Mouse (Mus musculus) MEL (cell line): ENCODE data around the gene Acta2. TPM values are rescaled to one million over a fixed set of nuclear protein-coding genes. Genes with fewer than 3 reads are reported as not detected.

Experiments
- DNase-seq: peaks from one replicate; pipeline ENCODE4 v3.0.0; 2011; ENCODE audit warnings: low read depth, low spot score
- H3K27ac ChIP-seq: 2 replicates; pipeline ENCODE4 v1.5.1; 2012; ENCODE audit warnings: low read depth, mild to moderate bottlenecking, control low read depth, low read length, moderate library complexity; ENCODE audit not compliant: control insufficient read depth
- H3K27me3 ChIP-seq, 2 experiments: fragments of 150-350 bp in 1 of 2; sonication (generic) in 1 of 2; 2 replicates each; pipeline ENCODE4 v1.6.1; 2012; ENCODE audit warnings: low read length in 2 of 2, mild to moderate bottlenecking in 2 of 2, improper control_type of control experiment in 1 of 2, moderate library complexity in 1 of 2; ENCODE audit not compliant: insufficient read depth in 2 of 2, control insufficient read depth in 1 of 2
- H3K36me3 ChIP-seq, 2 experiments: 2 replicates each; pipeline ENCODE4 v1.6.1; 2012 to 2014; ENCODE audit warnings: low read length in 2 of 2, improper control_type of control experiment in 1 of 2, inconsistent platforms in 1 of 2, mild to moderate bottlenecking in 1 of 2; ENCODE audit not compliant: insufficient read depth in 2 of 2, control insufficient read depth in 1 of 2
- H3K4me1 ChIP-seq, 2 experiments: fragments of 150-350 bp in 1 of 2; sonication (generic) in 1 of 2; 2 replicates each; pipeline ENCODE4 v1.6.1; 2012; ENCODE audit warnings: low read length in 2 of 2, improper control_type of control experiment in 1 of 2, mild to moderate bottlenecking in 1 of 2; ENCODE audit not compliant: insufficient read depth in 2 of 2, control insufficient read depth in 1 of 2
- H3K4me3 ChIP-seq, 2 experiments: fragments of 150-350 bp in 1 of 2; sonication (generic) in 1 of 2; 2 replicates each; pipeline ENCODE4 v1.5.1; 2012; ENCODE audit warnings: low read depth in 2 of 2, low read length in 2 of 2, mild to moderate bottlenecking in 2 of 2, moderate library complexity in 2 of 2, control low read depth in 1 of 2, improper control_type of control experiment in 1 of 2; ENCODE audit not compliant: control insufficient read depth in 1 of 2, insufficient read depth in 1 of 2
- H3K79me2 ChIP-seq: 2 replicates; pipeline ENCODE4 v1.6.1; 2012; ENCODE audit warnings: mild to moderate bottlenecking, low read length, moderate library complexity; ENCODE audit not compliant: control insufficient read depth, poor library complexity, insufficient read depth
- H3K9ac ChIP-seq: 2 replicates; pipeline ENCODE4 v1.6.1; 2012; ENCODE audit warnings: low read depth, mild to moderate bottlenecking, control low read depth, low read length, moderate library complexity; ENCODE audit not compliant: control insufficient read depth, poor library complexity, severe bottlenecking
- H3K9me3 ChIP-seq: fragments of 150-350 bp; sonication (generic); replicated peaks from 2 replicates; pipeline ENCODE4 v1.6.1; 2012; ENCODE audit warnings: mild to moderate bottlenecking, low read length, improper control_type of control experiment, moderate library complexity; ENCODE audit not compliant: insufficient read depth
- BHLHE40 ChIP-seq: IDR thresholded peaks from 2 replicates; pipeline ENCODE4 v1.6.1; 2012; ENCODE audit warnings: low read depth, mild to moderate bottlenecking, inconsistent platforms, low read length, improper control_type of control experiment, borderline replicate concordance
- CHD1 ChIP-seq: IDR thresholded peaks from 2 replicates; pipeline ENCODE4 v1.6.1; 2012; ENCODE audit warnings: low read depth, mild to moderate bottlenecking, inconsistent platforms, low read length, improper control_type of control experiment
- CHD2 ChIP-seq: IDR thresholded peaks from 2 replicates; pipeline ENCODE4 v1.6.1; 2011; ENCODE audit warnings: low read length, improper control_type of control experiment
- CTCF ChIP-seq, 3 experiments: IDR thresholded peaks in 2 of 3; conservative IDR thresholded peaks in 1 of 3; 2 replicates each; pipeline ENCODE4 v1.5.1; 2011 to 2012; ENCODE audit warnings: low read length in 3 of 3, low read depth in 2 of 3, mild to moderate bottlenecking in 2 of 3, improper control_type of control experiment in 1 of 3, inconsistent platforms in 1 of 3, mixed read lengths in 1 of 3, moderate library complexity in 1 of 3; ENCODE audit not compliant: control insufficient read depth in 1 of 3, insufficient read depth in 1 of 3, poor library complexity in 1 of 3, severe bottlenecking in 1 of 3
- ELF1 ChIP-seq: IDR thresholded peaks from 2 replicates; pipeline ENCODE4 v1.6.1; 2014; ENCODE audit warnings: low read depth, mild to moderate bottlenecking, inconsistent platforms, low read length, improper control_type of control experiment, moderate library complexity
- EP300 ChIP-seq, 2 experiments: IDR thresholded peaks; 2 replicates each; pipeline ENCODE4 v1.6.1; 2011; ENCODE audit warnings: improper control_type of control experiment in 2 of 2, low read length in 2 of 2, low read depth in 1 of 2, mild to moderate bottlenecking in 1 of 2
- GATA1 ChIP-seq: IDR thresholded peaks from 2 replicates; pipeline ENCODE4 v1.6.1; 2011; ENCODE audit warnings: low read depth, low read length, improper control_type of control experiment
- JUND ChIP-seq: IDR thresholded peaks from 2 replicates; pipeline ENCODE4 v1.6.1; 2011; ENCODE audit warnings: low read depth, mild to moderate bottlenecking, improper control_type of control experiment, low read length
- KAT2A ChIP-seq: conservative IDR thresholded peaks from 2 replicates; pipeline ENCODE4 v1.6.1; 2012; ENCODE audit warnings: low read depth, low read length, improper control_type of control experiment, inconsistent platforms
- MAFK ChIP-seq: IDR thresholded peaks from 2 replicates; pipeline ENCODE4 v1.6.1; 2011; ENCODE audit warnings: low read depth, mild to moderate bottlenecking, low read length, improper control_type of control experiment, borderline replicate concordance
- MAX ChIP-seq: IDR thresholded peaks from 2 replicates; pipeline ENCODE4 v1.6.1; 2011; ENCODE audit warnings: low read length, improper control_type of control experiment
- MAZ ChIP-seq: IDR thresholded peaks from 2 replicates; pipeline ENCODE4 v1.6.1; 2012; ENCODE audit warnings: low read depth, mild to moderate bottlenecking, inconsistent platforms, low read length, improper control_type of control experiment
- MXI1 ChIP-seq: IDR thresholded peaks from 2 replicates; pipeline ENCODE4 v1.6.1; 2011; ENCODE audit warnings: mild to moderate bottlenecking, low read depth, low read length, improper control_type of control experiment
- MYC ChIP-seq: IDR thresholded peaks from 2 replicates; pipeline ENCODE4 v1.6.1; 2011; ENCODE audit warnings: low read depth, mild to moderate bottlenecking, low read length, improper control_type of control experiment, moderate library complexity
- NRF1 ChIP-seq: IDR thresholded peaks from 2 replicates; pipeline ENCODE4 v1.6.1; 2014; ENCODE audit warnings: low read depth, mild to moderate bottlenecking, inconsistent platforms, low read length, improper control_type of control experiment, moderate library complexity; ENCODE audit not compliant: poor library complexity, insufficient read depth, severe bottlenecking
- POLR2AphosphoS5 ChIP-seq: IDR thresholded peaks from 2 replicates; pipeline ENCODE4 v1.6.1; 2012; ENCODE audit warnings: low read depth, borderline replicate concordance, mild to moderate bottlenecking, inconsistent platforms, low read length, moderate library complexity, mixed read lengths
- RAD21 ChIP-seq: IDR thresholded peaks from 2 replicates; pipeline ENCODE4 v1.6.1; 2011; ENCODE audit warnings: mild to moderate bottlenecking, low read depth, low read length, improper control_type of control experiment
- TAL1 ChIP-seq: IDR thresholded peaks from 2 replicates; pipeline ENCODE4 v1.6.1; 2012; ENCODE audit warnings: mild to moderate bottlenecking, inconsistent platforms, low read length, moderate library complexity, mixed read lengths
- USF2 ChIP-seq, 2 experiments: IDR thresholded peaks; 2 replicates each; pipeline ENCODE4 v1.6.1; 2011 to 2012; ENCODE audit warnings: improper control_type of control experiment in 2 of 2, low read length in 2 of 2, borderline replicate concordance in 1 of 2, inconsistent platforms in 1 of 2, low read depth in 1 of 2, mild to moderate bottlenecking in 1 of 2; ENCODE audit not compliant: insufficient read depth in 1 of 2
- ZKSCAN1 ChIP-seq: IDR thresholded peaks from 2 replicates; pipeline ENCODE4 v1.6.1; 2012; ENCODE audit warnings: low read depth, mild to moderate bottlenecking, inconsistent platforms, low read length, improper control_type of control experiment, moderate library complexity
- ZMIZ1 ChIP-seq: IDR thresholded peaks from 2 replicates; pipeline ENCODE4 v1.6.1; 2012; ENCODE audit warnings: low read depth, mild to moderate bottlenecking, inconsistent platforms, low read length, improper control_type of control experiment, moderate library complexity
- ZNF384 ChIP-seq: IDR thresholded peaks from 2 replicates; pipeline ENCODE4 v1.6.1; 2012; ENCODE audit warnings: low read depth, mild to moderate bottlenecking, inconsistent platforms, low read length, improper control_type of control experiment
- polyA plus RNA-seq, 2 experiments: library from polyadenylated mRNA; stranded (reverse) in 1 of 2; unstranded in 1 of 2; fragments of >175 nt in 1 of 2; fragments of >200 nt in 1 of 2; gene quantifications; 2 replicates each; pipeline versions ENCODE4 v1.2.1 to v1.2.4; 2012; ENCODE audit warnings: low replicate concordance in 2 of 2, low read depth in 1 of 2; ENCODE audit not compliant: insufficient read length in 2 of 2, insufficient read depth in 1 of 2, missing spikeins in 1 of 2
- total RNA-seq: library from RNA; depleted of rRNA; stranded (reverse); fragments of 300-350 nt; gene quantifications from 2 replicates; pipeline ENCODE4 v1.2.3, GENCODE M21; 2012

Gene Acta2
- total and polyA plus RNA-seq, 3 experiments, result not detected

DNA sequence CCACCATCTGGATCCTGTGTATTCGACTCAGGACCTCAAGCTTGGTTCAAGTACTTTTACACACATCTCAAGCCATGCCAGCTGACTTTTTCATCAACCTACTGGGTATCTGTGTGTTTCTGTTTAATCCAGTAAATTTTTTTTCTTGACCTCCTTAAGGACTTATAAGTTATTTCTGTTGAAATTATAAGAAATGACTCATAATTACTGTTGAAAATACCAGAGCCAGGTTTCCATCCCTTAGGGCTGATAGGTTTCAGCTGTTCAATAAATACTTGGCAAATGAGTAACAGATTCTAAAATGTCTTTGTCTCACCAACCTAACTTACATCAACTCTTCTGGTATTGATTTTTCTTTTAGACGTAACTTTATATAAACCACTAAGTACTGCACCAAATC lies 60.4 kb downstream of the Acta2 start (continued):
- TF ChIP-seq CTCF (IDR thresholded peaks at IDR 0.05 in 2 of 3, conservative IDR thresholded peaks at IDR 0.05 in 1 of 3; ENCODE audit: control insufficient read depth in 1 of 3, insufficient read depth in 1 of 3, low read depth in 2 of 3, low read length in 3 of 3, poor library complexity in 1 of 3, severe bottlenecking in 1 of 3), result no peak

DNA sequence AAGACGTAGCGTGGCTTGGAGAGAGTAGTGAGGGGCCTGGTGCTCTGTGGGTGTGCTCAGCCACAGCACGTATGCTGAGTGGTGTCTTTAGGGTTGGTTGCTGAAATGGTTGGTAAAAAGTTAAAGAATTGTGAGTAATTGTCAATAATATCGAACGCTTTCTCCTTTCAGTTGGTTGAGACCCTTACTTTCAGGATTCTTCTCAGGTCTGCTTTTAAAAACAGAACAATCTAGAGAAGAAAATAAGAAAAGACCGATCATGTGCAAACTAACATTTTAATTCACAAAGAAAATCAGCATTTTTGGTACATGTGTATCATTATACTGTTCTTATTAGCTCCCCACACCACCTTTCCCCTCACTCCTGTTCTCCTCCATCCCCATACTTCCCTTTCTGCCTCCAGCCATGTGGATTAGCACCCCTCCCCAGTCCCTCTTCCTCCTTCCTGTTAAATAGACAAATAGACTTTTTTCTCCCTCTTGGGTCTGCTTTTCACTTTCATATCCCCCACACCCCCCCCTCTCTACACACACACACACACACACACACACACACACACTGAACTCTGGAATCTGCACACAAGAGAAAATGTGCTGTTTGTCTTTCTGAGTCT lies 61.2 kb downstream of the Acta2 start:
- no peak overlapping the region for H3K27ac ChIP-seq
- H3K79me2 ChIP-seq, result no peaks in the 10 kb centered on the region
- H3K9ac ChIP-seq, result no peak overlapping the region
- no peak overlapping the region for H3K4me3 ChIP-seq
- DNase-seq, result no peak
- no peaks in the 10 kb centered on the region for H3K27me3 ChIP-seq
- no peaks in the 10 kb centered on the region for H3K36me3 ChIP-seq
- H3K4me1 ChIP-seq, result no peaks in the 10 kb centered on the region
- H3K9me3 ChIP-seq, result no peaks in the 10 kb centered on the region
- TF ChIP-seq ZNF384 (no peak), ELF1 (no peak), TAL1 (no peak), MAX (no peak), CHD1 (no peak), RAD21 (no peak), POLR2AphosphoS5 (no peak), ZMIZ1 (no peak), NRF1 (no peak), CHD2 (no peak), MYC (no peak)

DNA sequence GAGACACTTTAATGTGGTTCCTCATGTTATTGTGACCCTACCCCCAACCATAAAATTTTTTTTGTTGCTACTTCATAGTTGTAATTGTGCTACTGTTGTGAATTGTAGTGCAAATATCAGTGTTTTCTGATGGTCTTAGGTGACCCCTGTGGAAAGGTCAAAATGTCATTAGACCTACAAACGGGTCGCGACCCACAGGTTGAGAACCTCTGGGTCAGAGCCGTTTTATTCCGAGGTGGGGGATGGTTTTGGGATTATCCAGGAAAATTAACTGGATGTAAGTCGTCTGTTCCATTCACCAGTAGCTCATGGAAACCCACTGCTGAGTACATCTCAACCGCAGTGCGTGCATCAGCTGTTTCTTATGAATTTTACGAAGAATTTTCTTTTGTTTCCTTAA lies 61.7 kb downstream of the Acta2 start:
- Histone ChIP-seq H3K36me3 (no peaks in the 10 kb centered on the region), H3K79me2 (no peaks in the 10 kb centered on the region), H3K9ac (no peak overlapping the region), H3K27me3 (no peaks in the 10 kb centered on the region), H3K9me3 (no peaks in the 10 kb centered on the region)
- TF ChIP-seq ZKSCAN1 (no peak), CTCF (IDR thresholded peaks at IDR 0.05 in 2 of 3, conservative IDR thresholded peaks at IDR 0.05 in 1 of 3; ENCODE audit: control insufficient read depth in 1 of 3, insufficient read depth in 1 of 3, low read depth in 2 of 3, low read length in 3 of 3, poor library complexity in 1 of 3, severe bottlenecking in 1 of 3) (no peak), MXI1 (no peak), CHD2 (no peak), BHLHE40 (no peak), MYC (no peak), MAFK (no peak), EP300 (IDR thresholded peaks at IDR 0.05; ENCODE audit: low read depth in 1 of 2, low read length in 2 of 2) (no peak), USF2 (IDR thresholded peaks at IDR 0.05; ENCODE audit: borderline replicate concordance in 1 of 2, insufficient read depth in 1 of 2, low read depth in 1 of 2, low read length in 2 of 2) (no peak), JUND (no peak), KAT2A (no peak), ZMIZ1 (no peak), ELF1 (no peak), GATA1 (no peak), MAZ (no peak)
- TF ChIP-seq, all 39 proteins: peak for 0
- no peak overlapping the region for H3K4me3 ChIP-seq
- DNase-seq, result no peak
- no peak overlapping the region for H3K27ac ChIP-seq
- H3K4me1 ChIP-seq, result no peaks in the 10 kb centered on the region
